Mouse (Mus musculus) lung, adult 2 months (tissue): Measurements from ENCODE around the gene Ppard.

Source experiments
- CTCF ChIP-seq: fragments of 200-500 bp; IDR thresholded peaks from 2 replicates; pipeline ENCODE4 v1.5.1; 2011; ENCODE audit warnings: mild to moderate bottlenecking, low read length, control low read depth; ENCODE audit not compliant: insufficient read depth
- POLR2A ChIP-seq: fragments of 200-500 bp; IDR thresholded peaks from 2 replicates; pipeline ENCODE4 v1.6.1; 2011; ENCODE audit warnings: low read depth, mild to moderate bottlenecking, control low read depth, low read length, borderline replicate concordance; ENCODE audit errors: extremely low read depth

DNA sequence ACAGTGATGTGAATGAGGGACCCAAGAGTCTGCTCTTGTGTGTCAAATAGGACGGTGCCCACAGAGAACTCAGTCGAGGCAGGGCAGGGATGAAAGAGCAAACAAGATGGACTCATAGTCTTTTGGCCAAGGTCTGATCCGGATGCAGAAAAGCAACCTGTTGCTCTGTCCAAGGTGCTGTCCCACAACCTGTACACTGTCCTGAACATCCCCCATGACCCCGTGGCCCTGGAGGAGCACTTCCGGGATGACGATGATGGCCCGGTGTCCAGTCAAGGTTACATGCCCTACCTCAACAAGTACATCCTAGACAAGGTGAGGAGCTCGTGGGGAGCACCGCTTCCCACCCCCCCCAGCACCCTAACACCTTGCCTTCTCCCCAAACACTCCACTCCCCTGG is 15.7 kb upstream of the Ppard start:
- no peak for TF ChIP-seq POLR2A
- TF ChIP-seq CTCF: no peak
